Mouse (Mus musculus): ENCODE data around the gene Wdr45b.
"Not testable (repeated sequence)": the region's sequence is repeated elsewhere in the genome, so short reads cannot be mapped to it uniquely, and the experiment has no call there.

The Wdr45b gene

DNA sequence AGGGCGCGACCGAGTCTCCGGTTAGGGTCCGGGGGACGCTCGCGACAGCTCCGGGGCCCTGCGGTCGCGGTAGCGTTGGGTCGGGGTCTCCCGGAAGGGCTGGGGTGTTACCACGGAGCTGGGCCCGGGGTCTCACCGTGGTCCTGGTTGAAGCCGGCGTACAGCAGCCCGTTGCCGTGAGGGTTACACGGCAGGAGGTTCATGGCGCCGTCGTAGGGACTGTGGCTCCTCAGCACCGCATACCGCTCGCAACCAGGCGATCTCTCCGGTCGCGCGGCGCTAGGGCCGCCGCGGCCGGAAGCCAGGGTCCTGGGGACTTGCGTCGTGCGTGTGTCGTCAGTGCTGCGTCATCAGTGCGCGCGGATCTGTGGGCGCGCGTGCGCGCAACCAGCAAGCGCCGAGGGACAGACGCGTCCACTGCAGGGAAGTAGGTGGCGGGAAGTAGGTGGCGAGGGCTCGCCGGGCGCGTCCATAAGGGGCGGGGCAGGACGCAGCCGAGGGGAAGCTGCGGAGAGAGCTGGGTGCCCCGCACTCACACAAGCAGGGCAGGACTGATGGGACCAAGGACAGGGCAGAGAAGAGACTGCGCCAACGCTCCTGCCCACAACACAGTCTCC, at the start of gene Wdr45b:
Gene Wdr45b (minus strand): TSS at position 355 of the 617 bp plus-strand sequence.
- peak; percentile 99 for DNase-seq (ENCODE audit: low read depth, low spot score)

DNA sequence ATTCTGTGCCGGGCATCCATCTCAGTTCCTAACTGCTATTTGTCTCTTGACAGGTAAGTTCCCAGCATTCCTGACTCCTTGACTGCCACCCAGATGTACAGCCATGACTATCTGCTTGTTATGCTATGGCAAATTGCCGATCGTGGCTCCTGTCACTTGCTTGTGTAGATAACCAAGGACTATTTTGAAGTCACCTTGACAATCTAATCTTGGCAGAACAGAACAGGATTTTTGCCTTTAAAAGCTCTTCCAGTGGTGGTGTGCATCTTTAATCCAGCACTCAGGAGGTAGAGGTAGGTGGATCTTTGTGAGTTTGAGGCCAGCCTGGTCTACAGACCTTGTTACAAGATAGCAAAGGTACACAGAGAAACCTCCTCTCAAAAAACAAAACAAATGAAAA, 38.2 kb upstream of the Wdr45b start:
- DNase-seq (ENCODE audit: low read depth, low spot score) = no peak

DNA sequence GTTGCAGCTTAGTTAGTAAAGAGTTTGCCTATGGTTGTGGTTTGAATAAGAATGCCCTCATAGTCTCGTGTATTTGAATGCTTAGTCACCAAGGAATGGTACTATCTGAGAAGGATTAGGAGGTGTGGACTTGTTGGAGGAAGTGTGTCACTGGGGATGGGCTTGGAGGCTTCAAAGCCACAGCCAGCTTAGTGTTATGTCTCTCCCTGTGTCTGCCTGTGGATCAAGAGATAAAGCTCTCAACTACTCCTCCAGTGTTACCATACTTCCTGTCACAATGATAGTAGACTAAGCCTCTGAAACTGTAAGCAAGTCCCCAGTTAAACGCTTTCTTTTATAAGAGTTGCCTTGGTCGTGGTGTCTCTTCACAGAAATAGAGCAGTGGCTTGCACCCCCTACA, 36.5 kb upstream of the Wdr45b start:
- DNase-seq (ENCODE audit: low read depth, low spot score) = no peak

DNA sequence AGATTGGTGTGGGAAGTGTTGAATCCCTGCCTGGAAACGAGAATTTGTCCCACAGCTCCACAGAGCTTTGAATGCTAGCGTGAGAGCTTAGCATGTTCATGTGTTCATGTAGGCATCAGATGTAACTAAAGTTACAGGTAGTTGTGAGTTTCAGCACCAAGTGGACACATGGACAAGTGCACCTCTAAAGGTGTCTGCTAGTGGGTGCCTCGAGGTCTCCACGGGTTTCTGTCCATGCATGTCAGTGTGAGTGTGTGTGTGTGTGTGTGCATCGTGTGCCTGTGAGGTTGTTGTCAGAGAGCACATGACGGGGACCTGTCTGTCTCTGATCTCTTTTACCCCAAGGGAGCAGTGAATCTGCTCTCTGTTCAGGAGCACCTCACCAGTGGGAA, 34.3 kb upstream of the Wdr45b start:
- DNase-seq (ENCODE audit: low read depth, low spot score) = no peak

DNA sequence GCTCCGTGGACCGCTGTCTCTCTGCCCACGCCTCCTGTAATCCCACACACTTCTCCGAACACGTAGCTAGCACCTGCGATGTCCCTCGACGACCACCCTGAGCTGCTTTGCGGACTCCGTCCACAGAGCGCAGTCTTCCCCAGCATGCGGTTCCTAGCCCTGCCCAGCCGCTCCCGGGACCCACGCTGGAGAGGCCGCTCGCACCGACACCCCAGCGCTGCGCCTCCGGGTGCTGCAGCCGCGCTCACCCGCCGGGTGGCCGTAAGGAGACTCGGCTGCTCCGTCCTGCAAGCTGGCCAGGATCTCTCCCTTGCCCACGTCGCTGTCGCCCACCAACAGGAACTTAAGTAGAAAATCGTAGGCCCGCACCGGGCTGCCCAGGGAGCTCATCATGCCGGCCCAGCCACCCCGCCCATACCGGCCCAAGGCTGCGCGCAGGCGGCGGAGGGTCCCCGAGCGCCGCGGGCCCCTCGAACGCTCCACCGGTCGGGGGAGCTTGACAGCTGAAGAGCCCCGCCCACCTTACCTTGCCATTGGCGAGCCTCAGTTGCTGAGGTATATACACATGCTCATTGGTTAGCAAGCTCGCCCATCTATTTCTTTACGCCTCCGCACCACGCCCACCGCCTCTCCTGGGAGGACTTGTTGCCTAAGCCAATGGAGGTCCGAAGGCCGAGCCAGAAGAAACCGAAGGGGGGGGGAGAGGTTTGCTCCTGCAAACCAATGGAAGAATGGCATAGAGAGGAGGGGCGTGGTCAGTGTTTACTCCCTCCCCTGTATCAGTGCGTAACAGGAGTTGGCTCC, 33.7 kb upstream of the Wdr45b start, which contains the start of gene Rab40b:
Gene Rab40b (minus strand): TSS at position 502 of the 804 bp plus-strand sequence.
- peak; percentile 98 for DNase-seq (ENCODE audit: low read depth, low spot score)

DNA sequence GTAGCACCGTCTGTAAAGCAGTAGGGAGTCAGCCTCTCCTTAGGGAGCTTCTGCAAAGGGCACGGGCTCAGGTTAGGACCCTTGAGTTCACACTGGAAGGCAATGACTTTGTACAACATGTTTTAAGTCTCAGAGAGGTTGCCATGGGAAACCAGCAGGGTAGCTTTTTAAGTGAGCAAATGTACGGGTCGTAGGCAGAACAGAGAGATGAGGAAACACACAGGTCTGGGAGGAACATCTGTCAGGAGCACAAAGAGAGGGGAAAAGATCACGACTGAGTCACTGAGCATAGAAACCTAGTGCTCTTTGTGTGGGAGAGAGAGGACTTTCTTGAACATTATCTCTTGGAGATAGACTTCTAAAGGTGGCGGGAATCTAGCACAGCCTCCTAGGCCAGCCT, 26.0 kb upstream of the Wdr45b start:
- DNase-seq (ENCODE audit: low read depth, low spot score) = no peak

DNA sequence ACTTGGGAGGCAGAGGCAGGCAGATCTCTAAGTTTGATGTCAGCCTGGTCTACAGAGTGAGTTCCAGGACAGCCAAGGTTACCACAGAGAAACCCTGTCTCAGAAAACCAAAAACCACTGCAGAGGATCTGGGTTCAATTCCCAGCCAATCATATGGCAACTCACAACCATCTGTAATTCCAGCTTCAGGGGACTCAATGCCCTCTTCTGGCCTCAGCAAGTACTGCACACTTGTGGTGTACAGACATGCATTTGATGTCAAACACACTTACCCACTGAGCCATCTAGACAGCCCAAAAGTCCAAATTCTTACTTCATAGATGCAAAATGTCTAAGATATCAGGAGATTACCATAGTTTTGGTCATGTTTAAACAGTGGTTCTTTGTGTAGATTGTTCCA, 24.4 kb upstream of the Wdr45b start:
- DNase-seq (ENCODE audit: low read depth, low spot score) = peak; percentile 45

DNA sequence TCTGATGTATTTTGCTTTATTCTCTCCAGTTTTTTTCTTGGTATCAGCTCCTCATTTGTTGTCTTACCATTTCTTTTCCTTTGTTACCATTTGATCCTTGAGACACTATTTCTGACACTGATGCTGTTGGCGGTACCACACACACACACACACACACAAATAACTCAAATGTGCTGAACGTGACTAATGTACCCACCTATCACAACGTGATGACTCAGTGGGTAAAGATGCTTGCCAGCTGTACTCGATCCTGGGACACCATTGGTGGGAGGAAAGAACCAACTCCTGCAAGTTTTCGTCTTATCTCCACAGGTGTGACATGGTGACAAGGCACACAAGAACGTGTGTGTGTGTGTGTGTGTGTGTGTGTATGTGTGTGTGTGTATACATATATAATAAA, 19.1 kb upstream of the Wdr45b start:
- no peak for DNase-seq (ENCODE audit: low read depth, low spot score)

DNA sequence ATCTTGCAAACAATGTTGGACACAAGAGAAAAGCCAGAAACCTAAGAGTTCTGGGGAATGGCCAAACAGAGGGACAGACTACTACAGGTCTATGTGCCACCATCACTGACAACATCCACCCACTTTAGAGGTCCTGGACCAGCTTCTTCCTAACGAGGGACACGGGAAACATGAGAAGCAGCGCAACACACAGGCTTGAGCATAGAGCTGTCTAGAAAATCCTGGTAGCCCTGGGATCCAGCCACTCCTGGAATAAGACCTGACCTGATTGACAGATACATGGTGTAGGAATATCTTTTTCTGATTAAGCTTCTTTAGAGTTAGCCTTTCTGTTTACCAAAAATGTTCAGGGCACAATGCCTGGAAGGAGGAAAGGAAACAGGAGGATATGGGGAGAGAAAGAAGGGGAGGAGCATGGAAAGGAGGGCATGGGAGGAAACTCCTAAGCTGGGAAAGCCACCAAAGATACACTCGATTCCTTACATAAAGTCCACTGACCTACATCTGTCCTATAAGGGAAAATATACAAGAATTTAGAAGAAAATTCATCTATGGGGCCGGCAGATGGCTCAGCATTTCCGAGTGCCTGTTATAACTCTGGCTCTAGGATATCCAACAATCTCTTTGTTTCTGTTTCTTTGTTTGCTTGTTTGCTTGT, 16.2 kb upstream of the Wdr45b start:
- no peak for DNase-seq (ENCODE audit: low read depth, low spot score)

DNA sequence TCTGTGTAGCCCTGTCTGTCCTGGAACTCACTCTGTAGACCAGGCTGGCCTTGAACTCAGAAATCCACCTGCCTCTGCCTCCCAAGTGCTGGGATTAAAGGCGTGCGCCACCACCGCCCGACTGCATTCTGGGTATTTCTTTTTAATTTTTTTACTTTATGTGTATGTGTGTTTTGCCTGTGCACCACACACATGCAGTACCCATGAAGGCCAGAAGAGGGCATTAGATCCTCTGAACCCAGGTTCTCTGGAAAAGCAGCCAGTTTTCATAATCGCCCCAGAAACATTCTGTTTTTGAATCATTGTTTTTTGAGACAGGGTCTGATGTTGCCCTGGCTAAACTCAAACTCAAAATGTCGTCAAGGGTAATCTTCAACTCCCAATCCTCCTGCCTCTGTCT, 15.4 kb upstream of the Wdr45b start:
- DNase-seq (ENCODE audit: low read depth, low spot score) = peak; percentile 60

DNA sequence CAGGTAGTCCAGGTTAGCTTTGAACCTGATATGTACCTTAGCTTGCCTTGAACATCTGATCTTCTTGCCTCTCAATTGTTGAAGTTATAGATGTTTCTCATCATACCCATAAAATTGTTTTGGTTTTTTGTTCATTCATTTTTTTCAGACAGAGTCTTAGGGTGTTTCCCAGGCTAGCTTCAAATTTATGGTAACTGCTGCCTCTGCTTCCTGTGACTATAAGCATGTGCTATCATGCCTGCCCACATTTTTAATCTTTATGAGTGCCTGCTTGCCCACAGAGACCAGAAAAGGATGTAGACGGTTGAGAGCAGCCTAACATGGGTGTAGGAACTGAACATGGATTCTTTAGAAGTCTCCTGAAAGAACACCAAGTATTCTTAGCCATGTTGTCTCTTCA, 14.5 kb upstream of the Wdr45b start:
- no peak for DNase-seq (ENCODE audit: low read depth, low spot score)

DNA sequence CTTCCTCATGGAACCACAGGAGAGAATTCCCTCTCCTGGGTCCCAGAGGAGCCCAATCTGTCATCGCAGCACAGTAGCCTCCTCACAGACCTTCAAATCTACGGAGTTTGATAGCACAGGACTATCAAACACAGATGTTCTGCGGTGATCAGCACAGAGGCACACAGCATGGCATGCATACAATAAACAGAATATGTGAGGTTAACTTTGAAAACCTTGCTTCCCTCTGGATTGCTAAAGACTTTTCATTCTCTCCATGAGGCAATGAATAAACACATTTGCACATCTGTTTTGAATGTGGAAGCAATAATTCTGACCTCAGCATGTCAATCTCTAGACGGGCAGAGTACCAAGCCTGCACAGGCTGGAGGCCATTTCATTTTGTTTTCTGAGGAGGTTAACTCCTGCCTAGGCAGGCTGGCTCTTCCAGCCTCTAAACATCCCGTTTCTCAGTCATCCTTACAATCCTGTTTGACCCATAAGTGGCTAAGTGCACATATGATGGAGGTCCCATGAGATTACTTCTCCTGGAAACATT, 13.0 kb upstream of the Wdr45b start:
- no peak for DNase-seq (ENCODE audit: low read depth, low spot score)

DNA sequence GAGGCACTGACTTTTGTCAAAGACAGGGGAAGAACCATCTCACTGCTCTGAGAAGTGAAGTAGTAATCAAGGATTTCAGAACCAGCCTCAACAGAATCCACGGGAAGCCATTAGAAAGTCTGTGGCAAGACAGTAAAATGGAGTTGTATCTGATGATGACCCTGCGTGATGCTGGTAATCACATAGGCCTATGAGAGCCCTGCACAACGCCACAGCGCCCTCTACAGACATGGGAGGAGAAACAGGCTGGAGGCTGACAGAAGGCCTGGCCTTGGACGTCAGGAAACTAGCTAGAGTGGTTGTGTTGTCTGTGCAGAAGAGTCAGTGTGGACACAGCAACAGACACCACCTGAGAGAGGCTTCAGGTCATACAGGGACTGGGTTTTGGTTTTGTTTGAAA, 8.0 kb upstream of the Wdr45b start:
- DNase-seq (ENCODE audit: low read depth, low spot score) = no peak

DNA sequence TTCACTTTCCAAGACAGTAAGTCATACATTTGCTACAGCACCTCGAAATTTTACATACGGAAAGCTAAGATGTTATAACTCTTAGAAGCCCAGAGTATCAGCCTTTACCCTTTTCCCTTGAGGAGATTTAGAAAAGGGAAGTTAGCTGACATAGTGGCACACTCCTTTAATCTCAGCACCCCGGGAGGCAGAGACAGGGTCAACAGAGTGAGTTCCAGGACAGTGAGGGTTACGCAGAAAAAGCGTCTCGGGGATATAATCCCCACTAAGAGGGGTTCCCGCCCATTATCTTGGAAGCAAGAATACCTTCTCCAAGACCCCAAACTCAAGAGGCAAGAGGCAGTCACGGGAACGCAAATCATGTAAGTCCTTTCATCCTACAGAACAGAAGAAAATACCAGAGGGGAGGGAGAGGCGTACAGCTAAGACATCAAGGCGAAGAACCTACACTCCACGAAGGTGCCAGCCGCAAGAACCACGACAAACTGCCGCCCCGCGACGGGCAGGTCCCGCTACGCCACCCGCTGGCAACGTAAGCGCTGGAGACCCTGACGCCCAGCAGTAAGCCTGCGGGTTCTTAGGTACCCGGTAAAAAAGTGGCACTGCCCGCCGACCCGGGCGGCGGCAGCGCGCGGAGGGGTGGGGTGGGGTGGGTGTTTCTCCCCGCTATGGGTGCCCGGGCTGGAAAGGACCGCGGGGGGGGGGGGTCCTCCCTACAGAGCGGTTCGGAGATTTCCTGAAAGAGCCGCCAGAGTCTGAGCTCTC, 737 bp downstream of the Wdr45b start:
- DNase-seq (ENCODE audit: low read depth, low spot score) = peak; percentile 15

DNA sequence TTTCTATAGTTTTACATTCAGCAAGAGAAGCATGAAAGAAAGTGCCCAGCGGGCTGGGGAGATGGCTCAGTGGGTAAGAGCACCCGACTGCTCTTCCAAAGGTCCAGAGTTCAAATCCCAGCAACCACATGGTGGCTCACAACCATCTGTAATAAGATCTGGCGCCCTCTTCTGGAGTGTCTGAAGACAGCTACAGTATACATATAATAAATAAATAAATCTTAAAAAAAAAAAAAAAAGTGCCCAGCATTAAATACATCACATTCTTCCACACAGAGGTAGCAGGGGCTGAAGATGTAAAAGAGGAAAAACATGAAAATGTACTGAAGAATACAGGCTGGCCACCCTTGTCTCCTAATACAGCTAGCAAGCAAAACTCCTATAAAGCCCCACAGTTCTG, 5.5 kb downstream of the Wdr45b start:
- not testable (repeated sequence) for DNase-seq (ENCODE audit: low read depth, low spot score)

DNA sequence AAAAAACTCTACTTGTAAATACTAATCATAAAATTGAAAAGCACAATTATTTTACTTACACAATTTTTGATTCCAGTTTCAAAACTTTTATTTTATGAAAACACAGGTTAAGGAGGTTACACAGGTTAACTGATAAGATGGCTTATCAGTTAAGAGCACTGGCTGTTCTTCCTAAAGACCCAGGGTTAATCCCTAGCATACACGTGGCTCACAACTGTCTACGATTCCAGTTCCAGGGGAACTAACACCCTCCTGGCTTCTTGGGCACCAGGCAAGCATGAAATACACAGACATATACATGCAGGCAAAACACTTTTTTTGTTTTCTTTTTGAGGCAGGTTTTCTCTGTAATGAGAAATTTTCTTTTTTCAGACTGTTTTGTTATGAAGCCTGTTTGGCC, 6.1 kb downstream of the Wdr45b start:
- DNase-seq (ENCODE audit: low read depth, low spot score) = no peak

DNA sequence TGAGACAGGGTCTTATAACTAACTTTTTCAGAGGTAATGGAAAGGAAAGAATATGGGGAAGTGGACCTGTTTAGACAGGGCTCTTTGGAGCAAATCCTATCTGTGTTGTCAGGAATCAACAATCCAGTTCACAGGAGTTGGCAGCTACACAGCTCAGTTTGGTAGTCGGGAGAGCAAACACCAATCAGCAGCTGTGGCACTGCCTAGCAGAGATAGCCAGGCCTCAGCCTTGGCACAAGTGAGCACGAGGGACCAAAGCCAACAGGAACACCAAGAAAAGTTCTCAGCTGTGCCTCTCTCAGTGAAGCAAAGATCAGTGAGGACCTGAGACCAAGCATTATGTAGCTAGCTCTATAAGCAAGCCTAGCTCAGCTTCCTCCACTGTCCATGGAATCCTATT, 7.2 kb downstream of the Wdr45b start:
- DNase-seq (ENCODE audit: low read depth, low spot score) = no peak

DNA sequence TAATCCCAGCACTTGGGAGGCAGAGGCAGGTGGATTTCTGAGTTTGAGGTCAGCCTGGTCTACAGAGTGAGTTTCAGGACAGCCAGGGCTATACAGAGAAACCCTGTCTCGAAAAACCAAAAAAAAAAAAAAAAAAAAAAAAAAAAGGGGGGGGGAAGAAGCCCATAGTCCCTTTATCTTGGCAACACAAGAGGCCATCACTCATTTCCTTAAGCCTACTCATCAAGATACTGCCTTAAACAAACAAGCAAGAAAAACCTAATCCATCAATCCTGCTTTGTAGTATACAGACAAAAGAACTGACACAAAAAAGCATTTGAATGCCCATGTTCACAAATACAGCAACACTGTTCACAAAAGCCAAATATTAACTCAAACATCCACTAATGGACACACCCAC, 11.8 kb downstream of the Wdr45b start:
- DNase-seq (ENCODE audit: low read depth, low spot score) = not testable (repeated sequence)

DNA sequence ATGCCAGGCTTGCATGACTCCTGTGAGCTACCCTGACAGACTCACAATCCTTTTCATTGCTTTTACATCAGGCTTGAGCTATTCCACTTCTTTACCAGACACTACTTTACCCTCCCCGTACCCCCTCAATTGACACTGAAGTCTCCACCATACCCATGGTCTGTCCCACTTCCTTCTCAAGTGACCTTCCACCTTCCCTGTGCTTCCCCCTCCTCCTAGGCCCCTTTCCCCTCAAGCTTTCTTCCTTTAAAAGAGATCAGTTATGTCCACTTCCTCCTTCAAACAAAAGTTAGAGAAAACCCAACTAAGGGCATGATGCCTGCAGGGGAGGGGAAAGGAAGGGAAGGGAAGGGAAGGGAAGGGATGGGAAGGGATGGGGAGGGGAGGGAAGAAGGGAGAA, 14.0 kb downstream of the Wdr45b start:
- no peak for DNase-seq (ENCODE audit: low read depth, low spot score)

DNA sequence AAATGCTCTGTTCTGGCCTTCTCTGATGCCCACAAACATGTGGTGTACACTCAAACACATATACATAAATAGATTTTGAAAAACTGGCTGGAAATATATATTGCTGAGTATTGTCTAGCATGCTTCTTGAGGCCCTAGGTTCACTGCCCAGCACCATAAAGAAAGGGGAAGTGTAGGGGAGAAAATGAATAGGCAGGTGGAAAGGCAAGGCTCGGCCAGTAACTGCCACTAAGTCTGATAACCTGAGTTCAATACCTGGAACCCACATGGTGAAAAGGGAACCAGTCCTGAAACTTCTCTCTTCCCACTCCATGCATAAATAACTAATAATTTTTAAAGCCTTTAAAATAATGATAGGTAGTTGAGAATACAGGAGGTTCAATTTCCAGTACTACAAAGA, 14.6 kb downstream of the Wdr45b start:
- no peak for DNase-seq (ENCODE audit: low read depth, low spot score)

DNA sequence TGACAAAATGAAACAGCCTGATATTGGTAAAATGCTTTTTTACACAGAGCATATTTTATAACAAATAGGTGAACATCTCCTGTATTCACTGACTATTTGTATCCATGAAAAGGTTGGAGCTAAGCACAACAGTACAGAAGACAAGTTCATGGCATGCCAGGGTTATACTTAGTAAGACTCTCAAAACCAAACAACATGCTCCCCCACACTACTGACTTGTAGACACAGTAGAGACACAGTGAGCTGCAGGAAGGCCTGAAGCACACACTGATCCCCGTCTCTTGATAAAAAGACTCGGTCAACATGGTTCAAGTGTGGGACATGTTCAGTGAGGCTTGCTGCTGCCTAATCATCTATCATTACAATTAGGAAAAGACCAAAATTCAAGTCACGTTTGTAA, 22.6 kb downstream of the Wdr45b start:
- DNase-seq (ENCODE audit: low read depth, low spot score) = no peak

DNA sequence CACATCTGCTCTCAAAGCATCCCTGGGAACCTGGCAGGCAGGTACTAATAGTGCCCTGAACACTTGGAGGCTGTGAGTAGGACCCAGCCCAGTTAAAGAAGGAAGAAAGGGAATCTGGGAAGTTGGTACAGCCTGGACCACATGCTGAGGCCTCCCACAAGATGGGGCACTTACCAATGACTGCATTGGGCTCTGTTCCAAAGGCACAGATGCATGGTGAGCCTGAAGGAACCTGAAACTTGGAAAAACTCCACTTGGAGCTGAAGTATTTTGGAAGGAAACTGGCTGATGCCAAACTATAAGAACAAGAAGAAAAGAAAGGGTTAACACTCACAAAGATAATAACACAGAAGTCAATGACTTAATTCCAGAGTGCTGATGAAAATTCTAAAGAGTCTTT, 25.6 kb downstream of the Wdr45b start:
- DNase-seq (ENCODE audit: low read depth, low spot score) = no peak

Data from ES-CJ7 (cell line).